Comparison of ENCODE assay signal across 27 mouse cellular contexts in genomic region chr9:104725311-104725710, GRCm38 (mm10).
DNase-seq lines count a peak whose midpoint lies in the region; ATAC-seq and TF ChIP-seq lines count a peak whose summit lies in the region.
"Had no signal": no experiment of that assay in that cellular context is flagged by ENCODE, and none has a peak within 500 bp of the region (broad histone marks: within the 10 kb centered on the region; RNA-seq: fewer than 3 reads in every experiment).

No protein-coding gene starts in this region.

- no peaks in the 10 kb centered on the region for H3K36me3 ChIP-seq in kidney, adult 2 months (ENCODE audit: control insufficient read depth, insufficient read depth, low read length)
- H3K36me3 ChIP-seq: embryonic facial prominence, embryonic 10.5 days; heart, embryonic 12.5 days; hindbrain, embryonic 12.5 days; limb, embryonic 10.5 days; liver, embryonic 15.5 days; lung, embryonic 15.5 days had no signal

- no peaks in the 10 kb centered on the region for H3K27me3 ChIP-seq in kidney, adult 2 months (replicated peaks; ENCODE audit: control insufficient read depth, insufficient read depth, low read length)
- H3K27me3 ChIP-seq: heart, embryonic 12.5 days; hindbrain, embryonic 12.5 days; liver, embryonic 15.5 days; lung, embryonic 15.5 days; megakaryocyte, embryonic 14.5 days had no signal

- DNase-seq in cerebellum, adult 11 months = peak; percentile 4
- DNase-seq in left cerebral cortex, postnatal 4 days = peak; percentile 3
- DNase-seq in left cerebral cortex, postnatal 36 days (ENCODE audit: low spot score in 2 of 2) = no peak
- peak; percentile 29 to 62 for DNase-seq in cerebellum, postnatal 25 days
- DNase-seq in right cerebral cortex, postnatal 14 days = no peak
- no peak for DNase-seq in kidney, adult 2 months
- DNase-seq: adrenal gland, postnatal 25 days; forebrain, postnatal 0 days; gastrocnemius, postnatal 25 days; heart, adult 18-20 months; heart, postnatal 10 days; kidney, adult 11 months; liver; lung, postnatal 36 days; midbrain, embryonic 14.5 days; right cerebral cortex, postnatal 25 days; thymus, postnatal 36 days had no signal

- H3K4me1 ChIP-seq in kidney, adult 2 months (ENCODE audit: control insufficient read depth, insufficient read depth, low read length) = no peaks in the 10 kb centered on the region
- H3K4me1 ChIP-seq: embryonic facial prominence, embryonic 10.5 days; heart, embryonic 12.5 days; hindbrain, embryonic 12.5 days; limb, embryonic 10.5 days; liver, embryonic 15.5 days; lung, embryonic 15.5 days; megakaryocyte, embryonic 14.5 days had no signal

- TF ChIP-seq CTCF in kidney, adult 2 months (conservative IDR thresholded peaks at IDR 0.05; ENCODE audit: insufficient read depth, insufficient read length, low read depth, low read length) = no peak

- ATAC-seq in cerebellum, adult (ENCODE audit: insufficient number of reproducible peaks, low FRiP score, low TSS enrichment) = no peak
- ATAC-seq: forebrain, postnatal 0 days had no signal

- WGBS in kidney, adult 2 months = 74% methylated on average over 2 of the region's 2 CpGs

- no peak overlapping the region for H3K27ac ChIP-seq in kidney, adult 2 months (ENCODE audit: insufficient read depth, low read depth, low read length)
- H3K27ac ChIP-seq: embryonic facial prominence, embryonic 10.5 days; hindbrain, embryonic 12.5 days; kidney, postnatal 0 days; left cerebral cortex, adult 2 months; limb, embryonic 10.5 days; liver, embryonic 15.5 days; lung, embryonic 15.5 days had no signal

- no peak for TF ChIP-seq POLR2A in kidney, adult 2 months (IDR thresholded peaks at IDR 0.05; ENCODE audit: low read depth, low read length)

- intact Hi-C loops in left cerebral cortex, postnatal 4 days (cut with DNase I) = no loop called here
- intact Hi-C loops in left cerebral cortex, postnatal 36 days (cut with DNase I) = no loop called here

- no peak overlapping the region for H3K4me3 ChIP-seq in kidney, adult 2 months (ENCODE audit: insufficient read depth, low read depth, low read length)
- H3K4me3 ChIP-seq: embryonic facial prominence, embryonic 10.5 days; heart, embryonic 12.5 days; hindbrain, embryonic 12.5 days; left cerebral cortex, adult 2 months; limb, embryonic 10.5 days; liver, embryonic 15.5 days; lung, embryonic 15.5 days; megakaryocyte, embryonic 14.5 days had no signal

Comparison
In these comparisons a context has a peak if more than half of its experiments do, and no peak if none do; other contexts are left out.
1. DNase-seq: peak in cerebellum, adult 11 months (single experiment), left cerebral cortex, postnatal 4 days (single experiment) and cerebellum, postnatal 25 days (2 of 2); none in left cerebral cortex, postnatal 36 days (0 of 2), right cerebral cortex, postnatal 14 days (single experiment) and kidney, adult 2 months (single experiment).